Mouse (Mus musculus) ES-E14 (cell line): ENCODE data around the gene Ap5s1. TPM values are rescaled to one million over a fixed set of nuclear protein-coding genes. Genes with fewer than 3 reads are reported as not detected.

Experiments used
- DNase-seq: peaks from one replicate; pipeline ENCODE4 v3.0.0-alpha.2; 2013; ENCODE audit warnings: low read depth, low spot score
- H3K27ac ChIP-seq: 2 replicates; pipeline ENCODE4 v1.5.1; 2012; ENCODE audit warnings: low read depth, mild to moderate bottlenecking, low read length, moderate library complexity, mixed read lengths; ENCODE audit not compliant: poor library complexity, insufficient read depth, severe bottlenecking
- H3K36me3 ChIP-seq: 2 replicates; pipeline ENCODE4 v1.6.1; 2012; ENCODE audit warnings: mild to moderate bottlenecking, low read length, moderate library complexity, mixed read lengths; ENCODE audit not compliant: control insufficient read depth, poor library complexity, insufficient read depth, severe bottlenecking
- H3K4me1 ChIP-seq, 2 experiments: fragments of 150-350 bp in 1 of 2; sonication (generic) in 1 of 2; 2 replicates each; pipeline ENCODE4 v1.6.1; 2012; ENCODE audit warnings: low read length in 2 of 2, mild to moderate bottlenecking in 1 of 2, mixed read lengths in 1 of 2; ENCODE audit not compliant: control insufficient read depth in 2 of 2, insufficient read depth in 2 of 2, poor library complexity in 1 of 2
- H3K4me3 ChIP-seq, 2 experiments: fragments of 150-350 bp in 1 of 2; sonication (generic) in 1 of 2; 2 replicates each; pipeline ENCODE4 v1.5.1; 2012; ENCODE audit warnings: low read length in 2 of 2, low read depth in 1 of 2, mild to moderate bottlenecking in 1 of 2, mixed read lengths in 1 of 2; ENCODE audit not compliant: insufficient read depth in 1 of 2, poor library complexity in 1 of 2, severe bottlenecking in 1 of 2
- H3K9ac ChIP-seq: 2 replicates; pipeline ENCODE4 v1.6.1; 2012; ENCODE audit warnings: low read depth, mild to moderate bottlenecking, low read length, mixed read lengths; ENCODE audit not compliant: poor library complexity, insufficient read depth, severe bottlenecking
- H3K9me3 ChIP-seq: fragments of 150-350 bp; sonication (generic); 2 replicates; pipeline ENCODE4 v1.6.1; 2012; ENCODE audit warnings: low read depth, mild to moderate bottlenecking, low read length; ENCODE audit not compliant: control insufficient read depth, insufficient read depth
- CHD2 ChIP-seq: IDR thresholded peaks from 2 replicates; pipeline ENCODE4 v1.6.1; 2014; ENCODE audit warnings: mild to moderate bottlenecking, low read depth, low read length, inconsistent platforms
- HCFC1 ChIP-seq: IDR thresholded peaks from 2 replicates; pipeline ENCODE4 v1.6.1; 2012; ENCODE audit warnings: low read length, inconsistent platforms, borderline replicate concordance; ENCODE audit not compliant: insufficient read depth
- MAFK ChIP-seq: IDR thresholded peaks from 2 replicates; pipeline ENCODE4 v1.6.1; 2014; ENCODE audit warnings: mild to moderate bottlenecking, low read depth, low read length, inconsistent platforms; ENCODE audit not compliant: insufficient read depth
- ZC3H11A ChIP-seq: IDR thresholded peaks from 2 replicates; pipeline ENCODE4 v1.6.1; 2012; ENCODE audit warnings: low read depth, mild to moderate bottlenecking, inconsistent platforms, low read length, borderline replicate concordance
- ZNF384 ChIP-seq: IDR thresholded peaks from 2 replicates; pipeline ENCODE4 v1.6.1; 2012; ENCODE audit warnings: low read depth, low read length, inconsistent platforms
- in situ Hi-C, 2 experiments: fragments of 600-800 bp; cut with MboI; formaldehyde crosslinking; loops; one replicate each; pipeline ENCODE4 v1.15.1; 2025; ENCODE audit warnings: low sequenced_read_pairs in 2 of 2, inconsistent platforms in 1 of 2; ENCODE audit not compliant: unreplicated experiment in 2 of 2
- total RNA-seq: library from RNA; depleted of rRNA; stranded (reverse); fragments of 300-350 nt; gene quantifications from 2 replicates; pipeline ENCODE4 v1.2.3, GENCODE M21; 2012

Ap5s1 gene
- total RNA-seq, 1 experiment: 7.9 TPM

GRCm38 (mm10) chr2:131255738-131256137 lies 48.9 kb downstream of the Ap5s1 start:
- TF ChIP-seq HCFC1: no peak
- no peak for TF ChIP-seq ZC3H11A
- TF ChIP-seq CHD2: no peak
- TF ChIP-seq MAFK: no peak
- no peak for TF ChIP-seq ZNF384
- peak overlapping the region; percentile 16 to 35; a peak in 2 of 4 replicates for H3K4me3 ChIP-seq
- no peaks in the 10 kb centered on the region for H3K9me3 ChIP-seq
- H3K27ac ChIP-seq: no peak overlapping the region
- H3K36me3 ChIP-seq: no peaks in the 10 kb centered on the region
- no peak overlapping the region for H3K9ac ChIP-seq
- DNase-seq: peak; percentile 47
- no peaks in the 10 kb centered on the region; a peak in 2 of 4 replicates for H3K4me1 ChIP-seq
- in situ Hi-C loops: no loop called here

- in situ Hi-C loops: no loop called here
- no peak overlapping the region for H3K4me3 ChIP-seq
- H3K9me3 ChIP-seq: no peaks in the 10 kb centered on the region
- TF ChIP-seq ZNF384: no peak
- TF ChIP-seq HCFC1: no peak
- no peak for TF ChIP-seq CHD2
- TF ChIP-seq MAFK: no peak
- TF ChIP-seq ZC3H11A: no peak
- no peak overlapping the region for H3K9ac ChIP-seq
- no peaks in the 10 kb centered on the region; a peak in 3 of 4 replicates for H3K4me1 ChIP-seq
- no peak overlapping the region for H3K27ac ChIP-seq
- no peaks in the 10 kb centered on the region for H3K36me3 ChIP-seq
- no peak for DNase-seq
Measured at GRCm38 (mm10) chr2:131258693-131259092, 51.8 kb downstream of the Ap5s1 start.

- Histone ChIP-seq H3K9me3 (no peaks in the 10 kb centered on the region), H3K9ac (no peak overlapping the region), H3K4me1 (peaks cover 0 to 2% of the 10 kb centered on the region in 2 experiments; a peak in 2 of 4 replicates), H3K36me3 (0 out of 2 replicates have a peak, but pooled peaks cover 3% of the 10 kb centered on the region), H3K4me3 (no peak overlapping the region), H3K27ac (no peak overlapping the region)
- in situ Hi-C loops: no loop called here
- no peak for TF ChIP-seq HCFC1
- TF ChIP-seq MAFK: no peak
- TF ChIP-seq ZNF384: no peak
- no peak for TF ChIP-seq ZC3H11A
- no peak for TF ChIP-seq CHD2
- DNase-seq: no peak
Measured at GRCm38 (mm10) chr2:131260544-131261307, 53.8 kb downstream of the Ap5s1 start.

GRCm38 (mm10) chr2:131261481-131262212 lies 54.8 kb downstream of the Ap5s1 start:
- Histone ChIP-seq H3K4me1 (peaks cover 0 to 2% of the 10 kb centered on the region in 2 experiments; a peak in 2 of 4 replicates), H3K4me3 (peak overlapping the region; percentile 64 to 82), H3K9ac (peak overlapping the region; percentile 72), H3K36me3 (0 out of 2 replicates have a peak, but pooled peaks cover 3% of the 10 kb centered on the region), H3K9me3 (no peaks in the 10 kb centered on the region), H3K27ac (peak overlapping the region; percentile 59; the same call in 1 of the 2 replicates)
- DNase-seq: no peak
- peak; percentile 34; the same call in 1 of the 2 replicates for TF ChIP-seq HCFC1
- TF ChIP-seq CHD2: no peak
- in situ Hi-C loops: no loop called here
